Mouse (Mus musculus) lung, postnatal 14 days (tissue): Measurements from ENCODE around the gene Dpy19l2.
A peak's percentile ranks its signal among the peaks of the same experiment; 100 is the strongest.
"Not testable (repeated sequence)": the region's sequence is repeated elsewhere in the genome, so short reads cannot be mapped to it uniquely, and the experiment has no call there.

Experiments
- DNase-seq: peaks from one replicate; pipeline ENCODE4 v3.0.0; 2021

Gene Dpy19l2

DNA sequence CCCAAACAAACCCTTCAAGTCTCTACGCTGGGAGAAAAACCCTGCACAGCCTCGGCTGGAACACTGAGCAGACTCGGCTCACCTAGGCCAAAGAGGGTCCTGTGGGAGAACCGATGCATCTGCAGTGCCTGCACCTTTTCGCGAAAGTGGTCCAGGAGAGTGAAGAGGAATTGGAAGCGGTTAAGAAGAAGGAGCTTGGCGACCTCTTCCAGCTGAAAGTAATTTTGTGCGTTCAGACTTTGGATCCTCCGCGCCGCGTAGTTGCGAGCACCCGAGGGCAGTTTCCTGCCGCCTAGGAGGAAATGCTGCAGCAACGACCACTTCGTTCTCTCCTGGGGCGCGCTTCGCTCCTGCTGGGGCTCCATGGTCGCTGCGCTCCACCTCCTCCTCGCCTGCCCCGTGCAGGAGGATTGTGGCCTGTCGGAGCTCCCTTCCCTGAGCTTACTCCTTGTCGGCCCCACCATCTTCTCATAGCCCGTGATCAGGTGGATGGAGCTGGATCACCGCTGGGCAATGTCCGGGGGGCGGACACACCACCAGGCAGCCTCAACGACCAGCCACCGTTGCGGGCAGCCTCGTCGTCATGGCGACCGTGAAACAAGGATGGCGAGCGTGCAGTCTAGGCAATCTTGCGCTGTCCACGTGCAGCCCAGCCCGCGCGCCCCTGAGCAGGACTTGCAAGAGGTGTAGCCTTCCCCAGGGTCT lies at the start of gene Dpy19l2:
TSS of gene Dpy19l2 (minus strand) at position 594 of the 705 bp plus-strand sequence.
- no peak for DNase-seq

DNA sequence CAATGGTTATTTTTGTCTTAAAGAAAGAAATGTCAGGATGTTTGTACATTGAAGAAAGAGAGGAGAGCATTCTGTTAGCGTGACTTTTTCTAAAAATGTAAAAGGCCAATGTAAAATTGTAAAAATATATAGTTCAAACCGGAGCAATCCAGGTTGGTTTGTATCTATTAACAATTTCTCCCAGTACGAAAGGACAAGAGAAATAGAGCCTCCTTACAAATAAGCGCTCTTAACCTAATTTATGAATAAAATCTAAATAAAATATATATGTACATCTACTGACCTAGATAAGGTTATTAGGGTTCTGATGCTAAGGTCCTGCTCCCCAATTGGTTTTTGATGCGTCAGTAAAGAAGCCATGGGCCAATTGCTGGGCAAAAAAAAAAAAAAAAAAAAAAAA lies 48.9 kb upstream of the Dpy19l2 start:
- no peak for DNase-seq

DNA sequence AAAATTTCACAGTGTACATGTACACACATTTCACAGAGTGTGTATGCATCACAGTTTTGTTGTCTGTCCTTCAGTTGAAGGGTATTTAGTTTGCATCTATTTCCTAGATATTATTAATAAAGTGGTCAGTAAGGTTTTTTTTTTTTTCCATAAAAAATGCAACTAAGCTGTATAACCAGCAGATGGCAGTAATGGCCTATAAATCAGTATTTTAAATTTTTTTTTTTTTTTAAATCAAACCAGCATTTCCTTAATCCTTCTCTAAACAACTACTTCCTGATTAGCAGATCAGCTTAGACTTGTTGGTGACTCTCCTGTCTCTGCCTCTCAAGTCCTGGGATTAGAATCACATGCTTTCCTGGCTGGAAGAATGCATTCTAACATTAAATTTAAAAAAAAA lies 5.2 kb upstream of the Dpy19l2 start:
- DNase-seq: no peak

DNA sequence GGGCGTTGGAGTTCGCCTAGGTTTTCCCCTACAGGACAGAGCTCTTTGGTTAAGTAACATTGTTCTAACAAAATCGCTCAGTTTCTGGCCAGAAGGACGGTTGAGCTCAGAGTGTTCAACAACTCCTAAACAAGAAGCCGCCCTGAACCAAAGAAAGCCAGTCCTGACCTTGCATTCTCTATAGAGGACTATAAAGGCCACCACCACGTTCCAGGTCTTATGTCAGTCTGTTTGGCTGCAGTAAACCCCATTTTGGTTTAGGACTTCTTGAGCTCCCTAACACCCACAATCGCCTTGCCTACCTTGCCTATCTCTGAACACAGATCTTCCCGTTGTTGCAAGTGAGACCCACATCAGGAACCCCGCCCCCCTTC lies 299 bp upstream of the Dpy19l2 start:
- DNase-seq: no peak

GRCm38 (mm10) chr9:24637341-24637740 lies 58.8 kb downstream of the Dpy19l2 start:
- not testable (repeated sequence) for DNase-seq

DNA sequence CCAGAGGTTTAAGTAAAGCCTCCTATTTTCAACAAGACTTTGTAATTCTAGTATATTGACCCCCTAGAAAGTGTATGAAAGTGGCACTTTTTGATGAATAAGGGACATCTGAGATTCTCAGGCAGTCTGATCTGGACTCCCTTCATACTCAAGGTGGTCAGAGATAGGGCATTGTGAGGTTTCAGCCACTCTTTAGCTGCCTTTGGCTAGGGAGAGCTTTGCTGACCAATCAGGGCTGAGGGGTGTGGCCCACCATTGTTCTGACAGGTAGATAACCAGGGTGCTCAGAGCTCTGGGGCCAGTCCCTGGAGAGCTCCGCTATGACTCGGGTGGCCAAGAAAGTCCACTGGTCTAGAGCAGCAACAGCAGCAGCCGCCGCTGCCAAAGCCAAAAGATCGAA lies 71.2 kb downstream of the Dpy19l2 start, which contains the start of gene Cypt4:
TSS of gene Cypt4 (plus strand) at position 301 of the 400 bp plus-strand sequence.
- no peak for DNase-seq

DNA sequence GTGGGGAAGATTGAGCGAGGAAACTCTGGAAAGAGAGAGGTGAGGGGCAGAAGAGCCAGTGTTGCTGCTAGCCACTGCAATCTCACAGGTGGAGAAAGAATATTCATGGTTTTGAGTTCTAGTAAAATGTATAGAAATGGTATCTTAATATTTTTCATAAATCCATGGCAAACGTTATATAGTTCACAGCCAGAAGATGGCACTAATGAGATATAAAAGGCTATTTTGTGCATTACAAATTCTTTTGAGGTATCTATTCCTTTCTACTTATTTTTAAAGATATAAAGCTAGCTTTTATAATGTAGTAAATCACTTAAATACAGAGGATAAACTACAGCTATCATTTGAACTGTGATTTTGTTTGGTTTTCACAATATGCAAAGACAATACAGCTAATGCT lies 157.9 kb downstream of the Dpy19l2 start:
- no peak for DNase-seq

GRCm38 (mm10) chr9:24516575-24517139 lies 179.4 kb downstream of the Dpy19l2 start:
- DNase-seq: peak; percentile 73

GRCm38 (mm10) chr9:24514078-24514469 lies 182.0 kb downstream of the Dpy19l2 start:
- DNase-seq: no peak

DNA sequence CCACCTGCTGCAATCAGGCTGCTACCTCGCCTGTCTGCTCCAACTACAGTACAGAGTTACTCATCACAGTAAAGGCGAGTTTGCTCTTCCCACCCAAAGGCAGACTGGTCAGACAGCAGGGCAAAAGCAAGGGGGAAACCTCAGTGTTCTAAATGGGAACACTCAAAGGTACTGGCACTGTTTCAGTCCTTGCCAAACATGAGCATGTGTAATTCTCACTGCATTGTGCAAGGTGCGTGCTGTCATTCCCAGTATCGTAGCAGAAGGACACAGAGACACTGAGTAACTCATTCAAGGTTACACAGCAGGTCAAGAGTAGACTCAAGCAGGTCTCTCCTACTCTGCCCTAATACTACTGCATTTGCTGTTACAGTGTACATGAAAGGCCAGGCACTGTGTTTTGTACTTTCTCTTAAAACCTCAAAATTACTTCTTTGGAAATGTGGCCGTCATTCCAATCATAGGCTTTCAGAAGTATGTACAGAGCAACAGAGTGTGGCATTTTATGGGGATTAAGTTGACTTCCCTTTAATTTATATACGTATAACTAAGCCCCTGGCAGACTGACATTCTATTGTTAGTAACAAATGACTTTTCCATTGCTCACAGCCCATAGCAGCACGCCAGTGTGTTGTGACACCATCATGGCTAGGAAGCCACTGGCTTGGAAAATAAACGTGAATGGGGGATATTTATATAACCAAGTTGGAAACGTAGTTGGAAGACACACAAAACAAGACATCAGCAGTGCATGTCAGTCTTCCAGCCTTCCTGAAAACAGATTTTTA lies 182.6 kb downstream of the Dpy19l2 start:
- no peak for DNase-seq

- DNase-seq: no peak
These were observed 184.0 kb downstream of the Dpy19l2 start for GRCm38 (mm10) chr9:24512121-24512539.

DNA sequence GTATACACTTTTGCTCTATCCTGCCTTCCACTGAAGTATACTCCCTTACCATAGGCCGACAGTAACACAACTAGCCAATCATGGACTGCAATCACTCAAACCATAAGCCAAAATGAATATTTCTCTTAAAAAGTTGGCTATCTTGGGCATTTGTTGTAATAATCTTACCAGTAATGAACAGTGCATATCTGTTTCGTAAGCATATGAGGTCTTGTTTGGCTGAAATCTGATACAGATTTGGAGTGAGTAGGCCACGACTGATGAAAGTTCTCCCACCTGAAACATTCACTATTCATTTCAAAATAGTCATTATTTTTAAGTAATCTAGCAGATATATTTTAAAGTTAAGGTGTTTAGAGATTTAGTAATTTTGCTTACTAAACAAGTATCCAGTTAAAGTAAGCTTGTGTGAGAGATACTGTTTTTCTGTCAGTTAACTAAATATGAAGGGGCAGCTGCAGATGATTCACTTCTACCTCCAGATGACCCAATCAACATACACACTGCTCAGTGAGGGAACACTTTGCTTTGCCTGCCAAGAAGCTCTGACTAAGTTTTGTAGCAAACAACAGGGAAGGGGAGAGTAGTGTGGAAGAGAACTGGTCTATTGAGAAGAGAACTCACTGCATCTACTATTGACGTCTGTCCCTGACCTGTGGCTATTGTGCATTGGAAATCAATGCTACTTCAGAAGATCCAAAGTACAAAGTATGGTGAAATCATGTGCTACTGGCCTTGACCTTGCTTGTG lies 184.5 kb downstream of the Dpy19l2 start:
- no peak for DNase-seq

GRCm38 (mm10) chr9:24508880-24509279 lies 187.2 kb downstream of the Dpy19l2 start:
- no peak for DNase-seq
